Mouse (Mus musculus) MEL (cell line): ENCODE results near the gene Zfp131. TPM values are rescaled to one million over a fixed set of nuclear protein-coding genes. Genes with fewer than 3 reads are reported as not detected.
A peak's percentile ranks its signal among the peaks of the same experiment; 100 is the strongest.

Experiments used
- DNase-seq: peaks from one replicate; pipeline ENCODE4 v3.0.0; 2011; ENCODE audit warnings: low read depth, low spot score
- H3K27ac ChIP-seq: 2 replicates; pipeline ENCODE4 v1.5.1; 2012; ENCODE audit warnings: low read depth, mild to moderate bottlenecking, control low read depth, low read length, moderate library complexity; ENCODE audit not compliant: control insufficient read depth
- H3K27me3 ChIP-seq, 2 experiments: fragments of 150-350 bp in 1 of 2; sonication (generic) in 1 of 2; 2 replicates each; pipeline ENCODE4 v1.6.1; 2012; ENCODE audit warnings: low read length in 2 of 2, mild to moderate bottlenecking in 2 of 2, improper control_type of control experiment in 1 of 2, moderate library complexity in 1 of 2; ENCODE audit not compliant: insufficient read depth in 2 of 2, control insufficient read depth in 1 of 2
- H3K36me3 ChIP-seq, 2 experiments: 2 replicates each; pipeline ENCODE4 v1.6.1; 2012 to 2014; ENCODE audit warnings: low read length in 2 of 2, improper control_type of control experiment in 1 of 2, inconsistent platforms in 1 of 2, mild to moderate bottlenecking in 1 of 2; ENCODE audit not compliant: insufficient read depth in 2 of 2, control insufficient read depth in 1 of 2
- H3K4me1 ChIP-seq, 2 experiments: fragments of 150-350 bp in 1 of 2; sonication (generic) in 1 of 2; 2 replicates each; pipeline ENCODE4 v1.6.1; 2012; ENCODE audit warnings: low read length in 2 of 2, improper control_type of control experiment in 1 of 2, mild to moderate bottlenecking in 1 of 2; ENCODE audit not compliant: insufficient read depth in 2 of 2, control insufficient read depth in 1 of 2
- H3K4me3 ChIP-seq, 2 experiments: fragments of 150-350 bp in 1 of 2; sonication (generic) in 1 of 2; 2 replicates each; pipeline ENCODE4 v1.5.1; 2012; ENCODE audit warnings: low read depth in 2 of 2, low read length in 2 of 2, mild to moderate bottlenecking in 2 of 2, moderate library complexity in 2 of 2, control low read depth in 1 of 2, improper control_type of control experiment in 1 of 2; ENCODE audit not compliant: control insufficient read depth in 1 of 2, insufficient read depth in 1 of 2
- H3K79me2 ChIP-seq: 2 replicates; pipeline ENCODE4 v1.6.1; 2012; ENCODE audit warnings: mild to moderate bottlenecking, low read length, moderate library complexity; ENCODE audit not compliant: control insufficient read depth, poor library complexity, insufficient read depth
- H3K9ac ChIP-seq: 2 replicates; pipeline ENCODE4 v1.6.1; 2012; ENCODE audit warnings: low read depth, mild to moderate bottlenecking, control low read depth, low read length, moderate library complexity; ENCODE audit not compliant: control insufficient read depth, poor library complexity, severe bottlenecking
- H3K9me3 ChIP-seq: fragments of 150-350 bp; sonication (generic); replicated peaks from 2 replicates; pipeline ENCODE4 v1.6.1; 2012; ENCODE audit warnings: mild to moderate bottlenecking, low read length, improper control_type of control experiment, moderate library complexity; ENCODE audit not compliant: insufficient read depth
- CHD1 ChIP-seq: IDR thresholded peaks from 2 replicates; pipeline ENCODE4 v1.6.1; 2012; ENCODE audit warnings: low read depth, mild to moderate bottlenecking, inconsistent platforms, low read length, improper control_type of control experiment
- CTCF ChIP-seq, 3 experiments: IDR thresholded peaks in 2 of 3; conservative IDR thresholded peaks in 1 of 3; 2 replicates each; pipeline ENCODE4 v1.5.1; 2011 to 2012; ENCODE audit warnings: low read length in 3 of 3, low read depth in 2 of 3, mild to moderate bottlenecking in 2 of 3, improper control_type of control experiment in 1 of 3, inconsistent platforms in 1 of 3, mixed read lengths in 1 of 3, moderate library complexity in 1 of 3; ENCODE audit not compliant: control insufficient read depth in 1 of 3, insufficient read depth in 1 of 3, poor library complexity in 1 of 3, severe bottlenecking in 1 of 3
- E2F4 ChIP-seq: IDR thresholded peaks from 2 replicates; pipeline ENCODE4 v1.6.1; 2011; ENCODE audit warnings: low read depth, low read length, improper control_type of control experiment, borderline replicate concordance
- ELF1 ChIP-seq: IDR thresholded peaks from 2 replicates; pipeline ENCODE4 v1.6.1; 2014; ENCODE audit warnings: low read depth, mild to moderate bottlenecking, inconsistent platforms, low read length, improper control_type of control experiment, moderate library complexity
- GATA1 ChIP-seq: IDR thresholded peaks from 2 replicates; pipeline ENCODE4 v1.6.1; 2011; ENCODE audit warnings: low read depth, low read length, improper control_type of control experiment
- MAFK ChIP-seq: IDR thresholded peaks from 2 replicates; pipeline ENCODE4 v1.6.1; 2011; ENCODE audit warnings: low read depth, mild to moderate bottlenecking, low read length, improper control_type of control experiment, borderline replicate concordance
- MAZ ChIP-seq: IDR thresholded peaks from 2 replicates; pipeline ENCODE4 v1.6.1; 2012; ENCODE audit warnings: low read depth, mild to moderate bottlenecking, inconsistent platforms, low read length, improper control_type of control experiment
- MYB ChIP-seq: IDR thresholded peaks from 2 replicates; pipeline ENCODE4 v1.6.1; 2011; ENCODE audit warnings: mild to moderate bottlenecking, low read depth, low read length, improper control_type of control experiment
- NRF1 ChIP-seq: IDR thresholded peaks from 2 replicates; pipeline ENCODE4 v1.6.1; 2014; ENCODE audit warnings: low read depth, mild to moderate bottlenecking, inconsistent platforms, low read length, improper control_type of control experiment, moderate library complexity; ENCODE audit not compliant: poor library complexity, insufficient read depth, severe bottlenecking
- POLR2AphosphoS2 ChIP-seq: IDR thresholded peaks from 2 replicates; pipeline ENCODE4 v1.6.1; 2011; ENCODE audit warnings: low read length, improper control_type of control experiment
- RCOR1 ChIP-seq: IDR thresholded peaks from 2 replicates; pipeline ENCODE4 v1.6.1; 2012; ENCODE audit warnings: low read depth, mild to moderate bottlenecking, inconsistent platforms, low read length, improper control_type of control experiment
- SIN3A ChIP-seq: IDR thresholded peaks from 2 replicates; pipeline ENCODE4 v1.6.1; 2012; ENCODE audit warnings: low read length, improper control_type of control experiment, inconsistent platforms
- TAL1 ChIP-seq: IDR thresholded peaks from 2 replicates; pipeline ENCODE4 v1.6.1; 2012; ENCODE audit warnings: mild to moderate bottlenecking, inconsistent platforms, low read length, moderate library complexity, mixed read lengths
- UBTF ChIP-seq: IDR thresholded peaks from 2 replicates; pipeline ENCODE4 v1.6.1; 2012; ENCODE audit warnings: low read depth, mild to moderate bottlenecking, inconsistent platforms, low read length, improper control_type of control experiment, moderate library complexity, borderline replicate concordance; ENCODE audit not compliant: insufficient read depth
- USF2 ChIP-seq, 2 experiments: IDR thresholded peaks; 2 replicates each; pipeline ENCODE4 v1.6.1; 2011 to 2012; ENCODE audit warnings: improper control_type of control experiment in 2 of 2, low read length in 2 of 2, borderline replicate concordance in 1 of 2, inconsistent platforms in 1 of 2, low read depth in 1 of 2, mild to moderate bottlenecking in 1 of 2; ENCODE audit not compliant: insufficient read depth in 1 of 2
- ZC3H11A ChIP-seq: IDR thresholded peaks from 2 replicates; pipeline ENCODE4 v1.6.1; 2012; ENCODE audit warnings: low read depth, mild to moderate bottlenecking, inconsistent platforms, low read length, improper control_type of control experiment
- ZKSCAN1 ChIP-seq: IDR thresholded peaks from 2 replicates; pipeline ENCODE4 v1.6.1; 2012; ENCODE audit warnings: low read depth, mild to moderate bottlenecking, inconsistent platforms, low read length, improper control_type of control experiment, moderate library complexity
- ZMIZ1 ChIP-seq: IDR thresholded peaks from 2 replicates; pipeline ENCODE4 v1.6.1; 2012; ENCODE audit warnings: low read depth, mild to moderate bottlenecking, inconsistent platforms, low read length, improper control_type of control experiment, moderate library complexity
- polyA plus RNA-seq, 2 experiments: library from polyadenylated mRNA; stranded (reverse) in 1 of 2; unstranded in 1 of 2; fragments of >175 nt in 1 of 2; fragments of >200 nt in 1 of 2; gene quantifications; 2 replicates each; pipeline versions ENCODE4 v1.2.1 to v1.2.4; 2012; ENCODE audit warnings: low replicate concordance in 2 of 2, low read depth in 1 of 2; ENCODE audit not compliant: insufficient read length in 2 of 2, insufficient read depth in 1 of 2, missing spikeins in 1 of 2
- total RNA-seq: library from RNA; depleted of rRNA; stranded (reverse); fragments of 300-350 nt; gene quantifications from 2 replicates; pipeline ENCODE4 v1.2.3, GENCODE M21; 2012

The Zfp131 gene
- total and polyA plus RNA-seq, 3 experiments = 40.3 to 250 (median 152) TPM

DNA sequence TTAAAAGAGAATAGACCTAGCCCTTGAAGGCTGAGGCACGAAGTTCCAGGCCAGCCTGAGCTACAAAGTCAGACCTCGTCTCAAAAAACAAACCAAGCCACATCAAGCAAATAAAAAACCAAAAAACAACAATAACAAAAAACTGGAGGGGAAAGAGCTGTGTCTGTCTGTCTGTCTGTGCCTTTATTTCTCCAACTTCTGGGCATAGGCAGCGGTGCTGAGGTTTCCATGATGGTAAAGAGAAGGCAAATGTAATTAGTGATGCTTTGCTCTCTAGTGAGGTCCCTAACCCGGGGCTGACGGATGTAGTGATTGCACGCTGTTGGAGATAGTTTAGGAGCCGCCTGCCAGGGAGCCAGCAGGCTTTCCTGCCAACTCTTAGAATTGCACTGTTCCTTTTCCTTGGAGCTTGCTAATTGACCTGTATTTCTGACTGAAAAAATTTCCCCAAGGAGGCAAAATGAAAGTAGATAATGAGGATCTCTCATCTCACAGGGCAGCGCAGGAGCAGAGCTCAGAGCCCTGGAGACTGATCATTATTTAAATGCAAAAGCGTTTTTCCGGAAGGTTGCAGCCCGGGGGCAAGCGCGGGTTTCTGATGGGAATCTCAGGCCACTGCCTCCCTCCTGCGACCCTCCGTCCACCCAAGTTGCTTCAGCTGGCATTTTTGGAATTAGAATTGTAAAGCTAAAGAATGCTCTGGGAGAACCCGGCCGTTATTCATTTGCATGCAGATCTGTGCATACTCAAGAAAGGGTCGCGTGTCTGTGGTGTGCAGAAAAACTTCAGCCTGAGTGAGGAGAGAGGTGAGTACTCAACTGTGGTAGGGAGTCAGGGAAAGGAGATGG, 49.1 kb downstream of the Zfp131 start:
- Histone ChIP-seq H3K9ac (peak overlapping the region; percentile 46), H3K9me3 (no peaks in the 10 kb centered on the region), H3K4me1 (peaks cover 5 to 25% of the 10 kb centered on the region in 2 experiments), H3K4me3 (peak overlapping the region; percentile 58 to 90), H3K27me3 (no peaks in the 10 kb centered on the region), H3K36me3 (peaks cover 0 to 16% of the 10 kb centered on the region in 2 experiments; a peak in 2 of 4 replicates), H3K27ac (no peak overlapping the region; the same call in 1 of the 2 replicates), H3K79me2 (no peaks in the 10 kb centered on the region; the same call in 1 of the 2 replicates)
- TF ChIP-seq ZMIZ1 (0 out of 2 replicates have a peak, but pooled peaks have one; percentile 31), MYB (peak; percentile 22; the same call in 1 of the 2 replicates), RCOR1 (0 out of 2 replicates have a peak, but pooled peaks have one; percentile 17), CHD1 (peak; percentile 64; the same call in 1 of the 2 replicates), ZC3H11A (no peak)
- peak; percentile 58 for DNase-seq

DNA sequence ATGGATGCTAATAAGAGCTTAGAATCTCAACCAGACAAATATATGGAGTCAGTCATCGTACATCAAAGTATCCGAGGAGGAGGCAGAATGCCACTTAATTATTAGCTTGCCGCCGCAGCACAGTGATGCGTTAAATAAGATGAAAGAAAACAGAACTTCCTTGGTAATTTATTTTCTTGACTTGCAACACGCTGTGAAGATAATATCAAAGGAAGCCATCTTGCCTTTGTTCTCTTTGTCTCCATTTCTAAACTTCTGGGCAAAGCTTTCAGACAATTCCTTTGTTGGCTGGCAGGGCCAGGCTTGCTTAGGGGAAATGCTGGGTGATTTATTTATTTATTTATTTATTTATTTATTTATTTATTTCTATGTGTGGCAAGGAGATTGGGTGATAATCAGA, 59.2 kb downstream of the Zfp131 start:
- no peaks in the 10 kb centered on the region for H3K4me1 ChIP-seq
- H3K36me3 ChIP-seq = no peaks in the 10 kb centered on the region
- peaks cover 0 to 2% of the 10 kb centered on the region in 2 experiments; a peak in 2 of 4 replicates for H3K27me3 ChIP-seq
- DNase-seq = no peak
- H3K4me3 ChIP-seq = no peak overlapping the region
- no peak overlapping the region for H3K9ac ChIP-seq
- no peaks in the 10 kb centered on the region for H3K9me3 ChIP-seq
- no peaks in the 10 kb centered on the region for H3K79me2 ChIP-seq
- no peak overlapping the region for H3K27ac ChIP-seq
- TF ChIP-seq TAL1 (no peak), UBTF (no peak), CTCF (IDR thresholded peaks at IDR 0.05 in 2 of 3, conservative IDR thresholded peaks at IDR 0.05 in 1 of 3; ENCODE audit: control insufficient read depth in 1 of 3, insufficient read depth in 1 of 3, low read depth in 2 of 3, low read length in 3 of 3, poor library complexity in 1 of 3, severe bottlenecking in 1 of 3) (no peak), SIN3A (no peak), GATA1 (no peak), POLR2AphosphoS2 (no peak), NRF1 (no peak), MAZ (no peak), E2F4 (no peak), ELF1 (no peak), USF2 (IDR thresholded peaks at IDR 0.05; ENCODE audit: borderline replicate concordance in 1 of 2, insufficient read depth in 1 of 2, low read depth in 1 of 2, low read length in 2 of 2) (no peak), MAFK (no peak), ZKSCAN1 (no peak)
